Mouse (Mus musculus) retina, adult 2 months (tissue): ENCODE data around the gene Bpifa2.
"Not testable (repeated sequence)": the region's sequence is repeated elsewhere in the genome, so short reads cannot be mapped to it uniquely, and the experiment has no call there.

Experiments
- DNase-seq: peaks from one replicate; pipeline ENCODE4 v3.0.0-alpha.2; 2012; ENCODE audit warnings: low read depth, low spot score

The Bpifa2 gene

GRCm38 (mm10) chr2:154007965-154008364 is at the start of gene Bpifa2:
TSS of gene Bpifa2 (plus strand) at chr2:154008265.
- no peak for DNase-seq

DNA sequence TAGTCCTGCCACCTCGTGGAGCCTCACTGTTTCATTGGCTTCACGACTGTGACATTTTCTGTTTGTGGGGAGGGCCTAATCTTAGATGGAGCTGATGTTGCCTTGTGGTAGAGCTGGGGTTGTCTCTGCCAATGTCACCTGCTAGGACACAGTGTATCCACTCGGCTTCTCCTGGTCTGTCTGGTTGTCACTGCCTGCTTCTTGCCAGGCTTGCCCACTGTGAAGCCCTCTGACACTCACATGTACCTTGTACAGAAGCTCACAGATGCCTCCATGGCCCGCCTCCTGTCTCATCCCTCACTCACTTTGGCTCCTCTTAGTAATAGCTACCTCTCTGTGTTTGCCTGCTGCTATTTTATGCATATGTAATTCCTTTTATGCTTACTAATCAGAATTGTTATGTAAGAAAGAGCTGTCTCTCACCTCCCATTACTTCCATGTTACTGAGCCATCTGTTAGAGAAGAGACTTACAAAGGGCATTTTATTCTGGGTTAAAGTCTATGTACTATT is 45.2 kb upstream of the Bpifa2 start:
- no peak for DNase-seq

DNA sequence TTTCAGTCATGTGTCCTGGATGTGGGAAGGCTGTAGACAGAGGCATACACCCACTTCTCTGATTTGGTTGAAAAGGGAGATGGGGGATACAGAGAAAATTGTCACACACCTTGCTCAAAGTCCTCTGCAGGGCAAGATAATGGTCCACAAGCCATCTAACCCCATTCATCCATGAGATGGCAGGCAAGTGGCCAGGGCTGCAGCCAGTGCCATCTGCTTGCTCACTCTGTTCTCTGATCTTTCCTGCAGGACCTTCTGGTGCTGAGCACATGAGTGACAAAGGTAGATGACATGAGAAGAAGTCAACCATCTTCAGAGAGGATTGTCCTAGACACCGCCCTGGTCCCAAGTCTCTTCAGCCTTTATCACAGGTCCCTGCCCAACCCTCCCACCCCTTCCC is 44.7 kb upstream of the Bpifa2 start:
- no peak for DNase-seq

DNA sequence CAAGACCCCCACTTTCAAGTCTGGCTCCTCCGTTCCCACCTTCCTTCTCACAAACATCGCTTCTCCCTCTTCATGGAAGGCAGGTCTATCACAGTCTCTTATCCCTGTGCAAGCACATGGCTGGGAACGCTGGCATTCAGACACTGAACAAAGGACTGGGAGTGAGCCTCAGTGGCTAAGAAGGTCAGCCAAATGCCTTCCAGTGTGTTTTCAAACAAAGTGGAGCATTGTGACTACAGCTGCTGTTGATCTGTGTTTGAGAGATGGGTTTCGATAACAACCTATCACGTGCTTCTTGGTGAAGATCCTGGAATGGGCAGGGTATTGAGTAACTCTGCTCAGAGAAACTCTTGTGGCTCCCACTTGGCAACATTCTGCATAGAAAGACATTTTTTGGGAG is 37.8 kb upstream of the Bpifa2 start:
- no peak for DNase-seq

- no peak for DNase-seq
Observed at GRCm38 (mm10) chr2:153974582-153974981, 33.5 kb upstream of the Bpifa2 start, which contains the start of gene Bpifa6. TSS of gene Bpifa6 (plus strand) at chr2:153974945.

DNA sequence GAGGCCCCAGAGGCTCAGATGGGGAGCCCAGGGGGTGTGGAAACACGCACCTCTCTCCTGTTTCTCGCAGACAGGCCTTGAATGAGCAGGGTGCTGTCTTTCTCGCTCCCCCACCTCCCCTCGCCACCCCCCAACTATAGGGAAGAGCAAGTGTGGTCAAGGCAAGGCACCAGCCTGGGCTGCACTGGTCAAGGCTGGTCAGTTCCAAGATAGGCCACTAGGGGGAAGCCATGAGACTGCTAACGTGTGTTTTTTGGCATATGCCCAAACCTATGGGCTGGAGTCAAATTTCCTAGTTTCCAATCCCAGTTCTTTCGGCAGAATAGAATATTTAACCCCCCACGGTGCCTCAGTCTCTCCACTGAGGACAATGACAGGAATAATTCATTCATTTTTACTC is 12.3 kb upstream of the Bpifa2 start:
- DNase-seq = peak; percentile 33

GRCm38 (mm10) chr2:154000501-154000900 is 7.6 kb upstream of the Bpifa2 start:
- DNase-seq = no peak

- no peak for DNase-seq
Observed at GRCm38 (mm10) chr2:154001056-154001455, 7.0 kb upstream of the Bpifa2 start.

DNA sequence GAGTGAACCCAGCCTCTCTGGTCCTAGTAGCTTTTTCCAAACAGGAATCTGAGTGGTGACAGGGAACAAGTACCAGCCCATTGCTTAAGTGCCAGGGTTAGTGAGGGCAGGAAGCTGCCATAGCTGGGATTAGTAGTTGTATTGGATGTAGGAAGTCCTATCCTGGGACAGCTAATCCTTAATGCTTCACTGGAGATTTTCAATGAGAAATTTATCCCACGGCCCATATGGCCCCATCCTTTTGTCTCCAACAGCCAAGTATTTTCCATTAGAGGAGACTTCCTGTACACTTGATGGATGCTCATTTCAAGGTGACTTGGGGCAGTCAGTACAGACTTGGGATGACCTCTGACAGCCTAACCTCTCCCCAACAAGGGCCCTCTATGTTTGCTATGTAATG is 3.6 kb upstream of the Bpifa2 start:
- no peak for DNase-seq

DNA sequence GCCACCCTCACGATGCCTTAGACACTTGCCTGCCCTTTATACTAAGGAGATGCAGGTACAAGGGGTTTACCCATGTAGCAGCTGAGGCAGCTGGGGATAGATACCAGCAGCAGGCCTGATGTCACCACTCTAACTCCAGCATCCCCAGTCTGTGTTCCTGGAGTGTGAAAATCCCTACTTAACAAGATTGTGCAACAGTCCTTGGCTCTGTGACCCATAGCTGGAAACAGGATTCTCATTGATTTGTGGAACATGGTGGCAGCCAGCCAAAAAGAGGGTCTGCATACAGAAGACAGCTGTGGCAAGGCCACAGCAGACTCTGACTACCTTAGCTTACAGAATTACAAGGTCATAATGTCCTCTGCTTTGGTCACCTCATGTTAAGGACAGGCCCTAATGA is 3.0 kb upstream of the Bpifa2 start:
- no peak for DNase-seq

DNA sequence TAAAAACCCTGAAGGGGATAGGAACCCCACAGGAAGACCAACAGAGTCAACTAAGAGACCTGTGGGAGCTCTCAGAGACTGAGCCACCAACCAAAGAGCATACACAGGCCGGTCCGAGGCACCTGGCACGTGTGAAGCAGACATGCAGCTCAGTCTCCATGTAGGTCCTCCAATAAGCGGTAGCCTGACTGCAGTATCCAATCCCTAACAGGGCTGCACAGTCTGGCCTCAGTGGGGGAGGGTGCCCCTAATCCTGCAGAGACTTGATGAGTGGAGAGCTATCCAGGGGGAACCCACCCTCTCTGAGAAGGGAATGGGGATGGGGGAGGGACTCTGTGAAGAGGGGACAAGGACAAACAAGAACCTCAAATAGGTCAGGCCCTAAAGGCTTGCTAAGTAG is 2.3 kb upstream of the Bpifa2 start:
- no peak for DNase-seq

GRCm38 (mm10) chr2:154006331-154006730 is 1.7 kb upstream of the Bpifa2 start:
- no peak for DNase-seq

DNA sequence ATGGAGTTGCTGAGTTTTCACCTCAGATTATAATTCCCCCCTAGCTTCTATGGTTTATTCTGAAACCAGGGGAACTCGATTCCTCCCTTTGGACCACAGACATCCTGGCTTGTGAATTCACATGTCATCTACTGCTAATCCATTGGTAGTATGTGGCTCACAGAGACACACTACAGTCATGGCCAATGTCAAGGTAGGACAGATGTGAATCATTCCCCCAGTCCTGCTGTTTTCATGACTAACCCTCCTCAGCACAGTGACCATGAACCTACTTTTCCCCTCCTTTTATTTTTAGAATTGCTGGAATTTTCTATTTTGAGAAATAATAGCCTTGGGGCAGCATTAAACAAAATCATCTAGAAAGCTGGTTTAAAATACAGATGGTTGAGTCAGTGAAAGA is 684 bp upstream of the Bpifa2 start:
- DNase-seq = no peak

DNA sequence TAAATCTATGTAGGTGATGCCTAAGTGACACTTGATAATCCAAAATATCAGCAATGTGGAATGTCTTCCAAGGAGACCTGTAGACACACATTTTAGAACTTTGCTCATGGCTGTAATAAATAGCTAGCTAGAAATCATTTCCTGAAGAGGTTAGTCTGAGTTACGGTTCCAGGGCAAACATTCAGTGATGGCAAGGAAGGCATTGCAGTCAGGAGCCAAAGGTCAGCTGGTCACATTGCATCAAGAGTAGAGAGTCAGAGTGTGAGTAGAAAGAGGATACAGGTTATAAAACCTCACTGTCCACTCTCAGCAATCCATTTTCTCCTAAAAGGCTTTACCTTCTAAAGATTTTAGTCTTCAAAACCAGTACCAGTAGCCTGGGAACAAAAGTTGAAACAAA is 9.9 kb downstream of the Bpifa2 start:
- DNase-seq = no peak

DNA sequence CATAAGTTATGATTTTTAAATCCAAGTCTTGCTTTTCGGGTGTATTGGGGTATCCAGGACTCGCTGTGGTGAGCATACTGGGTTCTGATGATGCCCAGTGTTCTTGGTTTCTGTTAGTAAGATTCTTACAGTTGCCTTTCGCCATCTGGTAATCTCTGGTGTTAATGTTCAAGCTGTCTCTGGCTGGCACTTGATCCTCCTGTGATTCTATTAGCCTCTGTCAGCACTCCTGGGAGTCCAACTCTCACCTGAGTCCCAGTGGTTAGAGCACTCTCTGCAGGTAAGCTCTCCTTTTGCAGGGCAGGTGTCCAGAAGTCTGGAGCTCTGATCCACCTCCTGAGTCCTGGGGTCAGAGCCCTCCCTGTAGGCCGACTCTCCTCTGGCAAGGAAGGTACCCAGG is 16.6 kb downstream of the Bpifa2 start:
- not testable (repeated sequence) for DNase-seq

- peak; percentile 18 for DNase-seq
Observed at GRCm38 (mm10) chr2:154038932-154039331, 30.9 kb downstream of the Bpifa2 start.

DNA sequence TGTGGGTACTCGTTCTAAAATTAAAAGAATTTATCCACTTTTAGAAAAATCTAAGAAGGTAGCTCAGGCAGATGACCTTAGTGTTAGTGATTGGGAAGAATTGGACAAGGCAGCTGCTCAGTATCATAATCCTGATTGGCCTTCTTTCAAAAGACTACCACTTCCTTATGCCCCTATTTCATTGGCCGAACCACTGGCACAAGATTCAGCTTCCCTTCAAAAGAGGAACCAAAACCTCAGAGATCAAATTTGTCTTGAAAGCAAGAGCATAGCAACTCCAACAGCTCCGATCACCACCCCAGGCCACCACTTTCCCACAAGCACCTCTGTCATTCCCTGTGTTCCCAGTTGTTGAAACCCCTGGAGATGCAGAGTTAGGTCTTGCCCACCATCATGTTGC is 36.7 kb downstream of the Bpifa2 start:
- DNase-seq = no peak

DNA sequence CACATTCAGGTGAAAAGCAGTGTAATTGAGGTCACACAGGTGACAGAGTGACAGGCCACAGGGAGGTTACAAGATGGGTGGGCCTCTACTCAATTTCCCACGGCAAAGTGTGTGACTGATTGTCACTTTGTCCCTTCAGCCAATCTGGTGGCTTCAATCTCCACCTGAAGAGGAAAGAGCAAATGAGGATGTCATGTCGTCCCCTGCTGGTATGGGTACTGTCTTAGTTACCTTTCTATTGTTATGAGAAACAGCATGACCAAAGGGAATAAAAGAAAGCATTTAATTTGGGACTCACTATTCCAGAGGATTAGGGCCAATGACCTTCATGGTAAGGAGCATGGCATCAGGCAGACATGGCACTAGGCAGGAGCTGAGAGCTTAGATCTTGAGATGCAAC is 50.6 kb downstream of the Bpifa2 start:
- no peak for DNase-seq
